Mouse (Mus musculus): ENCODE measurements around the gene Ifi27l2b.
"Not testable (repeated sequence)": the region's sequence is repeated elsewhere in the genome, so short reads cannot be mapped to it uniquely, and the experiment has no call there.

The Ifi27l2b gene

GRCm38 (mm10) chr12:103457140-103457539, at the start of gene Ifi27l2b:
Gene Ifi27l2b (minus strand): TSS chr12:103457223.
- no peak for DNase-seq (ENCODE audit: low spot score)

- no peak for DNase-seq (ENCODE audit: low spot score)
Measured at GRCm38 (mm10) chr12:103504402-103504801, 47.4 kb upstream of the Ifi27l2b start.

GRCm38 (mm10) chr12:103503300-103503699, 46.3 kb upstream of the Ifi27l2b start:
- DNase-seq (ENCODE audit: low spot score) = no peak

GRCm38 (mm10) chr12:103499261-103499660, 42.2 kb upstream of the Ifi27l2b start:
- DNase-seq (ENCODE audit: low spot score) = no peak

GRCm38 (mm10) chr12:103498768-103499167, 41.7 kb upstream of the Ifi27l2b start:
- DNase-seq (ENCODE audit: low spot score) = no peak

- peak; percentile 44 for DNase-seq (ENCODE audit: low spot score)
Measured at GRCm38 (mm10) chr12:103494486-103494885, 37.5 kb upstream of the Ifi27l2b start.

GRCm38 (mm10) chr12:103492767-103493166, 35.7 kb upstream of the Ifi27l2b start:
- DNase-seq (ENCODE audit: low spot score) = peak; percentile 82

- DNase-seq (ENCODE audit: low spot score) = no peak
Measured at GRCm38 (mm10) chr12:103491091-103491730, 34.2 kb upstream of the Ifi27l2b start.

- no peak for DNase-seq (ENCODE audit: low spot score)
Measured at GRCm38 (mm10) chr12:103487750-103488149, 30.7 kb upstream of the Ifi27l2b start.

GRCm38 (mm10) chr12:103487276-103487675, 30.3 kb upstream of the Ifi27l2b start:
- DNase-seq (ENCODE audit: low spot score) = no peak

GRCm38 (mm10) chr12:103486726-103487125, 29.7 kb upstream of the Ifi27l2b start:
- no peak for DNase-seq (ENCODE audit: low spot score)

GRCm38 (mm10) chr12:103484200-103484972, 27.4 kb upstream of the Ifi27l2b start:
- not testable (repeated sequence) for DNase-seq (ENCODE audit: low spot score)

GRCm38 (mm10) chr12:103482781-103483180, 25.8 kb upstream of the Ifi27l2b start:
- DNase-seq (ENCODE audit: low spot score) = no peak

- no peak for DNase-seq (ENCODE audit: low spot score)
Measured at GRCm38 (mm10) chr12:103481671-103482070, 24.6 kb upstream of the Ifi27l2b start.

GRCm38 (mm10) chr12:103477461-103478015, 20.5 kb upstream of the Ifi27l2b start:
- no peak for DNase-seq (ENCODE audit: low spot score)

- no peak for DNase-seq (ENCODE audit: low spot score)
Measured at GRCm38 (mm10) chr12:103476779-103477389, 19.9 kb upstream of the Ifi27l2b start.

- no peak for DNase-seq (ENCODE audit: low spot score)
Measured at GRCm38 (mm10) chr12:103474481-103474880, 17.5 kb upstream of the Ifi27l2b start.

- not testable (repeated sequence) for DNase-seq (ENCODE audit: low spot score)
Measured at GRCm38 (mm10) chr12:103456727-103457126, 296 bp downstream of the Ifi27l2b start.

GRCm38 (mm10) chr12:103453361-103453760, 3.7 kb downstream of the Ifi27l2b start:
- no peak for DNase-seq (ENCODE audit: low spot score)

- no peak for DNase-seq (ENCODE audit: low spot score)
Measured at GRCm38 (mm10) chr12:103445060-103445459, 12.0 kb downstream of the Ifi27l2b start.

GRCm38 (mm10) chr12:103444261-103444660, 12.8 kb downstream of the Ifi27l2b start:
- DNase-seq (ENCODE audit: low spot score) = not testable (repeated sequence)

GRCm38 (mm10) chr12:103443524-103443923, 13.5 kb downstream of the Ifi27l2b start, which contains the start of gene Ifi27l2a:
Gene Ifi27l2a (minus strand): TSS chr12:103443680.
- no peak for DNase-seq (ENCODE audit: low spot score)

- DNase-seq (ENCODE audit: low spot score) = no peak
Measured at GRCm38 (mm10) chr12:103437601-103438000, 19.4 kb downstream of the Ifi27l2b start.

Measured in embryo, embryonic 10 days (tissue).